Mouse (Mus musculus): ENCODE measurements around the gene Gm6169.

DNA sequence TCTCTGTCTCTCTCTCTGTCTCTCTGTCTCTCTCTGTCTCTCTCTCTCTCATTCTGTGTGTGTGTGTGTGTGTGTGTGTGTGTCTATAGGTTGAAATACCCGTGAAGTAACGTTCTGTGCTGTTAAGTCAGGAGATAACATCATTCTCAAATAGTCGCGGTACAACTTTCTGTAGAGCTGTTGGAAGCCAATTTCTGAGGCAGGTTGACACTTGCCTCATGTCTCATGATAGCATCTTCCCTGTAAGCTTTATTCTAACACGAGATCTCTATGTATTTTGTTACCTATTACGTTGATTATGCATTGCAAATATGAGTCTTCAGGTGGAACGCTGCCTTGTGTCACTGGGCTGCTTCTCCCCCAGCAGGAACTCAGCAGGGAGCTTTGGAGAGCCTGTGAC is 43.3 kb upstream of the Gm6169 start:
- no peak for TF ChIP-seq CTCF (IDR thresholded peaks at IDR 0.05; ENCODE audit: low read depth)
- TF ChIP-seq EP300 (IDR thresholded peaks at IDR 0.05; ENCODE audit: low read depth): no peak

All from liver, postnatal 0 days (tissue).